Mouse (Mus musculus) urinary bladder, postnatal 14 days (tissue): ENCODE measurements around the gene Slc25a33.

Experiments
- DNase-seq: peaks from one replicate; pipeline ENCODE4 v3.0.0; 2021; ENCODE audit warnings: low spot score

The Slc25a33 gene

GRCm38 (mm10) chr4:149696189-149696971 is 77.7 kb downstream of the Slc25a33 start:
- DNase-seq = no peak
